Mouse (Mus musculus) heart, postnatal 0 days (tissue): ENCODE data around the gene Xylt1.

ENCODE experiments used
- CTCF ChIP-seq: IDR thresholded peaks from 2 replicates; pipeline ENCODE4 v1.5.1; 2016; ENCODE audit warnings: antibody characterized with exemption, control low read depth, low read depth
- EP300 ChIP-seq: IDR thresholded peaks from 2 replicates; pipeline ENCODE4 v1.6.1; 2016; ENCODE audit warnings: antibody characterized with exemption, low read depth

- TF ChIP-seq CTCF (no peak), EP300 (no peak)
These were observed 39.1 kb downstream of the Xylt1 start for GRCm38 (mm10) chr7:117419846-117420245.
